Mouse (Mus musculus) left cerebral cortex, adult 2 months (tissue): ENCODE results near the gene Ttc21a. TPM values are rescaled to one million over a fixed set of nuclear protein-coding genes. Genes with fewer than 3 reads are reported as not detected.

ENCODE experiments used
- DNase-seq, 2 experiments: peaks; one replicate each; pipeline ENCODE4 v3.0.0; 2021 to 2022; ENCODE audit warnings: low spot score in 2 of 2, mixed read lengths in 1 of 2; ENCODE audit errors: extremely low spot score in 1 of 2
- H3K27ac ChIP-seq: fragments of 200-600 bp; 2 replicates; pipeline ENCODE4 v1.8.1; 2022
- H3K4me3 ChIP-seq: fragments of 200-600 bp; 2 replicates; pipeline ENCODE4 v1.8.1; 2022
- CTCF ChIP-seq: fragments of 200-600 bp; IDR thresholded peaks from 2 replicates; pipeline ENCODE4 v1.8.1; 2022; ENCODE audit warnings: antibody characterized with exemption, mild to moderate bottlenecking, moderate library complexity
- intact Hi-C: fragments of 180-260 bp; cut with DNase I; formaldehyde crosslinking; loops from one replicate; pipeline ENCODE4 v1.15.1; 2025
- total RNA-seq, 2 experiments: library from RNA; stranded (reverse); gene quantifications; 2 replicates each; pipeline ENCODE4 v1.2.3; 2021

The Ttc21a gene
- total RNA-seq, 2 experiments from 2014 or later = 0.45 to 0.77 TPM

DNA sequence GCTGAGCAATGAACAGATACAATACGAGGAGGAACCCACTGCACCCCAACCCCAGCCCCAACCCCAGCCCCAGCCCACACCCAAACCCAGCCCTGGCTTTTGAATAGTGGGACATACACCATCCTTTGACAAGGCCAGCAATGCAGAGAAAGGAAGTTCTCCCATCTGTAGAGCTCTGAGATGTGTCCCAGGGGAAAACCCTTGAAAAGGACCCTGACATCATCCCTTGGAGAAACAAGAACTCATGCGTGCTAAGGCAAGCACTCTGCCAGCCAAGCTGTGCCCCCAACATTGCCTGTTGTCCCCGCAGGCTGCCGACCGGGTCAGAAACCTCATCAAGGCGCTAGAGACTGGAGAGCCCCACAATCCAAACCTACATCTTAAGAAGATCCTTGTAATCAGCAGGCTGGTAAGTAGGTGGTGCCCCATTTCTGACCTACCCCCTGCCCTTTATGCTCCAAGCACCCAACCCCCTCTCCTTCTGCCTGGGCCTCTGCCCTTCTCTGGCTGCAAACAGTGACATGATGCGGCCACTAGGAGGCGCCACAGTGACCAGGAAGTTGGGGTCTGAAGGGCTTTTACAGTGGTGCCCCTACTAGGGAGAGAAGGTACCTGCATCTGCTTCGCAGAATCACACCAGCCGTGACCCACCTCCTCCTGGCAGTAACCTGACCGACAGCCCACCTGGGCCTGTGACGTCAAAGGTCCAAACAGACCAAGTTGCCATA is 7.9 kb downstream of the Ttc21a start:
- intact Hi-C loops = no loop called here
- no peak for DNase-seq
- H3K4me3 ChIP-seq = no peak overlapping the region
- peak; percentile 48 for TF ChIP-seq CTCF
- H3K27ac ChIP-seq = no peak overlapping the region

DNA sequence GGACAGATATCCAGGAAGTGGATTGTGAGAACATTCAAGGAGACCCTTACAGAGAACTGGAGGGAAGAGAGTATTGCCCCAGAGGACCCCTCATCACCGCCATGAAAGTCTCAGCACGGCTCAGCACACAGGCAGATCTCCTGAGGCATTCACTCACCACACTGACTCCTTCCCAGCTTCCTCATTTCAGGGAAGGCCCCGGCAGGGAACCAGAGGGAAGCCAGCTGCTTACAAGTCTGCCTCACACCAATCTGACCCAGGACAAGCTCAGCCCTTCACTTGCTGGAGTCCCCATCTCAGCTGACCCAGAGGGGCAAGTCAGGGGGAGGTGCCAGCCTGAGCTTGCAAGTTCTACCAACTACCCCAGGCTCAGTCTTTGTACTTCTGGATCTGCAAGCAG is 11.4 kb downstream of the Ttc21a start:
- TF ChIP-seq CTCF = no peak
- no peak overlapping the region for H3K27ac ChIP-seq
- no peak overlapping the region for H3K4me3 ChIP-seq
- DNase-seq = no peak
- intact Hi-C loops = no loop called here

DNA sequence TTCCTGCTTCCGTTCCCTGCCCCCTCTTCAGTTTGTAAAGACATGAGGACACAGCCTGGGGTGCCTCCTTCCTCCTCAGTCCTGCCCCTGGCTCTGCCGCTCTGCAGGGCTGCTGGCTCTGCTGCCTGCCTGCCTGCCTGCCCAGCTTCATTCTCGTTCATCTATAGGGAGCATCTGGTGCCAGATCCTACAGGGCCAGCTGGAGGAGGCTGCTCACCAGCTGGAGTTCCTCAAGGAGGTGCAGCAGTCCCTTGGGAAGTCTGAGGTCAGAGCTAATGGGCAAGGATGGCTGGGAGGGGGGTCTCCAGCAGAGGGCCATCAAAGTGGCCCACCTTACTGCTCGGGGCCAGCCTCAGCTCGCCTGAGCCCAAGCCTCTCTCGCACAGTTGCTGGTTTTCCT is 13.0 kb downstream of the Ttc21a start:
- intact Hi-C loops = loop anchor here (5.0 kb wide), 1 partner anchor 132 kb away; no protein-coding TSS in a partner anchor
- H3K4me3 ChIP-seq = no peak overlapping the region
- DNase-seq = no peak
- H3K27ac ChIP-seq = no peak overlapping the region
- TF ChIP-seq CTCF = no peak

DNA sequence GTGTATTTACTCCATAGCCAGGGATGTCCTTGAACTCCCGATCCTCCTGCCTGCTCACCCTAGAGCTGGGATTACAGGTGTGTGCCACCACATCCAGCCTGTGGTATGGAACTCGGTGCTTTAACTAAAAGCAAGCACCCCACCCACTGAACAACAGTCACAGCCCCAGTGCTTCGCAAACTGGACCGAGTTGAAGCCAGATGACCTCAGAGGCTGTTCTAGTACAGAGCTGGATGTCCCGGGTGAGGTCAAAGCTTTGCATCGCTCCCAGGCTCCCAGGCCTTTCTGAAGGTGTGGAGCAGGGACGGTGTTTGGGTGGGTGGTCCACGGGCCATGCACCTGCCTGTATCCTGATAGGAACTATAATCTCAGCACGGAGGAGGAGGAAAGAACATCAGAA is 14.0 kb downstream of the Ttc21a start:
- intact Hi-C loops = loop anchor here (5.0 kb wide), 1 partner anchor 131 kb away; no protein-coding TSS in a partner anchor
- DNase-seq = no peak
- H3K4me3 ChIP-seq = no peak overlapping the region
- no peak for TF ChIP-seq CTCF
- H3K27ac ChIP-seq = no peak overlapping the region

DNA sequence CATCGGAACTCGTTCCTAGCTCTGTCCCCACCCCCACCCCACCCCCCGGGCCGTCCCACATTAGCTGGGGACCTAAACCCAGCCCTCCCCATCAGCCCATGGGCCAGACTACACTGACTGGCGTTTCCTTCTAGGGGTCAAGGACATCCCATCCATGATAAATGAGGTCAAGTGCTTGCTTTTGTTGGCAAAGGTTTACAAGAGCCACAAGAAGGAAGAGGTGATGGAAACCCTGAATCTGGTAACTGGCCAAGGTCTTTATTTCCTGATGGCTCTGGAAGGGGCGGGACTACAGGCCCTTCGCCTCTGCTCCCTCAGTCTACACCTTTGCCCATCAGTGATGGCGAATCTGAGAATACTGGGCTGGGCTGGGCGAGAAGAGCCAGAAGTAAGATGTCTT is 21.4 kb downstream of the Ttc21a start:
- no peak overlapping the region for H3K4me3 ChIP-seq
- intact Hi-C loops = no loop called here
- no peak for TF ChIP-seq CTCF
- no peak overlapping the region for H3K27ac ChIP-seq
- no peak for DNase-seq

DNA sequence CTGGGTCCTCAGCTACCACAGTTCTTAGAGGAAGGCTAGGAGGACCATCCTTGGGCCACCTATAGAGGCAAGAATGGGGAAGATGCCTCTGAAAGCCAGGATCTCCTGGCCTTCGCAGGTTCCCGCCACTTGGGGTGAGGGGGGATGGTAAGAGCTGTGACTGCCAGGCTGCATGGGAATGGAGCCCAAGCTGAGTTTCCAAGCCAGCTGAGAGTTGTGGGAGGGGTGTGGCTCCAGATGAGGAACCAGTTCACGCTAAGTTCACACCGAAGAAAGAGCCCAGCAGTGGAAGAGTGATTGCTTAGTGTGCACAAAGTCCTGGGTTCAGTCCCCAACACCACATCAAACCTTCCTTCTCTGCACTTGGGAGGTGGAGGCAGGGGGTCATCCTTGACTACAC is 24.8 kb downstream of the Ttc21a start:
- intact Hi-C loops = no loop called here
- no peak for DNase-seq
- Histone ChIP-seq H3K4me3 (no peak overlapping the region), H3K27ac (no peak overlapping the region)
- TF ChIP-seq CTCF = no peak

DNA sequence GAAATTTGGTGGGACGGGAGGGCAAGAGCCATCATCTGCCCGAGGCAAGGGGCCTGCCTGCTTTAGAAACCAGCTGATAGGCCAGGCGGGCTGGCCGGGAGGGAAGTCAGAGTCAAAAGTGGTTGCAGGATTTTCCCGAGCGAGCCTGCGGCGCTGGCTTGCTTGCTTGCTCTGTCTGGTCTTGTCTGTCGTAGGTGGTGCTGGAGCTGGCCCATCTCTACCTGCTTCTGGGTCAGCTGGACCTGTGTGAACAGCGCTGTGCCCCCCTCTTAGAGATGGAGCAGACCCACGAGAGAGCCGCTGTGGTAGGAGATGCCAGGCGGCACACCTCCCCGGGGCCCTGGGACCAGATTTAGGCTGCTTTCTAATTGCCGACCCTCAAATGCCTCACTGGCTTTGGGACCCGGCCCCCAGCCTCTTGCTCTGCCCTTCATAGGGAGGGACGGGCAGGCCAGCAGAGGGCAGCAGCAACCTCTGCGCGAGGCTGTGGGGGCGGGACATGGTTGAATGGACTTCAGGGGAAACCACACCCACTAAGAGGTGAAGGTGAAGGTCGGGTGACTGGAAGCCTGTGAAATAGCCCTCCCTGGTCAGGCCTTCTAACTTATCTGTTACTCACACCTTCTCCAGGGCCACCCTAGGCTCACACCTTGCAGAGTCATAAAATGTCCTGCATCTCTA is 25.7 kb downstream of the Ttc21a start:
- no peak overlapping the region for H3K4me3 ChIP-seq
- no peak overlapping the region for H3K27ac ChIP-seq
- peak; percentile 71 for TF ChIP-seq CTCF
- no peak for DNase-seq
- intact Hi-C loops = loop anchor here (1.0 kb wide), 1 partner anchor 48 kb away; no protein-coding TSS in a partner anchor

DNA sequence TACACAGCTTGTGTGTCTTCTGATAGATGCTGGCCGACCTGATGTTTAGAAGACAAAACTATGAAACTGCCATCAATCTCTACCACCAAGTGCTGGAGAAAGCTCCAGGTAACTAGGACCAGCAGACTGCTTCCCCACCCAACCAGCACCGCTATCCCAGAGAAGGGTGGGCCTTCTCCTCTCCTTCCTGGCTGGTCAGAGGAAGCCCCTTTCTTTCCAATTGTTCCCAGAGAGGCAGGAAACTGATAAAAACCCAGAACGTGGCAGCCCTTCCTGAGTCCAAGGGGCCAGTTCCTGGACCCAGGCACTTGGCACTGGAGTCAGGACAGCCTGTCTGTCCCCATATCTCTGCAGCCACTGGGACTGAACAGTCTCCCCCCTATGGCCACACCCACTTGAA is 26.8 kb downstream of the Ttc21a start:
- TF ChIP-seq CTCF = no peak
- Histone ChIP-seq H3K4me3 (no peak overlapping the region), H3K27ac (no peak overlapping the region)
- intact Hi-C loops = no loop called here
- no peak for DNase-seq

DNA sequence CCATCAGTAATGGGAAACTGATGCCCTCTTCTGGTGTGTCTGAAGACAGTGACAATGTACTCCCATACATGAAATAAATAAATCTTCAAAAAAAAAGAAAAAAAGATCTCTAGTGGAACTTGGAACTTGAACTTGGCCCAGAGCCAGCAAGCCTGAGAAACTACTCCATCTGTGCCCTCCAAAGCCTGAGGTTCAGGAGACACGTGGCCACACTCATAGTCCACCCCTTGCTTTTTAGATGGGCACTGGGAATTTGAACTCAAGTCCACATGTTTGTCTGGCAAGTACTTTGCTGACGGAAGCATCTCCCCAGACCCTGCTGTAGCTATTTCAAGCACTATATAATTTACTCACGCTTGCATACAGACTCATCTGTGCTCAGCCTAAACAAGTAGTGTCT is 27.8 kb downstream of the Ttc21a start:
- DNase-seq = no peak
- H3K27ac ChIP-seq = no peak overlapping the region
- no peak for TF ChIP-seq CTCF
- H3K4me3 ChIP-seq = no peak overlapping the region
- intact Hi-C loops = no loop called here

DNA sequence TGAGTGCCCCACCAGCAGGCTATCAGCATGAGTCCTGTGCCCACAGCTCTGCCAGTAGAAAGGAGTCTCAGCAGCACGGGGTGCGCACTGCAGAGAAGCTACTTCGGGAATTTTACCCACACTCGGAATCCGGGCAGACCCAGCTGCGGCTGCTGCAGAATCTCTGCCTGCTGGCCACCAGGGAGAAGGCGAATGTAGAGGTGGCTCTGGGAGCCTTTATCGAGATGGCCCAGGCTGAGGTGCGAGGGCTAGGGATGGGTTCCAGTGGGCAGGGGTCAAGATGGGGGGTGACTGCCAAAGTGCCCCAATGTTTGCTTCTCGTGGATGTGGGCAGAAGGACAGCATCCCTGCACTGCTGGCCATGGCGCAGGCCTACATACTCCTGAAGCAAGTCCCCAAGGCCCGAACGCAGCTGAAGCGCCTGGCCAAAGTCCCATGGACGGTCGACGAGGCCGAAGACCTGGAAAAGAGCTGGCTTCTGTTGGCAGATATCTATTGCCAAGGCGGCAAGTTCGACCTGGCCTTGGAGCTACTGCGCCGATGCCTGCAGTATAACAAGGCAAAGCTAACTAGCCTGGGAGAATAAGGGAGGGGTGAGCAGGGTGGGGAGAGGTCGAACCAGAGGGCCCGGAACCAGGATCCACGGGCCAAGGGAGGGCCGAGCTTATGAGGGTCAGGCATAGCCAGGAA is 29.0 kb downstream of the Ttc21a start:
- DNase-seq = no peak
- Histone ChIP-seq H3K4me3 (no peak overlapping the region), H3K27ac (no peak overlapping the region)
- intact Hi-C loops = no loop called here
- no peak for TF ChIP-seq CTCF

DNA sequence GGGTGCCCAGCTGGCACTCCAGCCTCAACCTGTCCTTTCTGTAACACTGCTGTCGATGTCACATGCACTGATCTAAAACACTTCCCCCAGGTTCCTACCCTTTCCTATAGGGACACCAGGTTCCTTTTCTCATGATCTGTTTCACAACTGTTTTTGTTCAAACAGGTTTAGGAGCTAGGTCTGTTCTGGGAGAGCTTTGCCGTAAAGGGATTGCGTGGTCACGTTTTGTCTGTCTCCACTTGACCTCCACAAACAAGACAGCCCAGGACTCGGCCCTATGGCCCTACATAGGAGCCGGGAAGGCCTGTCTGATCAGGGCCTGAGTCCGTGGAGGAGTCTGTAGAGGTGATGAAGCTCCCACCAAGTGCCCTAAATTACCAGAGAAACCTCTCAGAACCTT is 32.4 kb downstream of the Ttc21a start:
- intact Hi-C loops = no loop called here

DNA sequence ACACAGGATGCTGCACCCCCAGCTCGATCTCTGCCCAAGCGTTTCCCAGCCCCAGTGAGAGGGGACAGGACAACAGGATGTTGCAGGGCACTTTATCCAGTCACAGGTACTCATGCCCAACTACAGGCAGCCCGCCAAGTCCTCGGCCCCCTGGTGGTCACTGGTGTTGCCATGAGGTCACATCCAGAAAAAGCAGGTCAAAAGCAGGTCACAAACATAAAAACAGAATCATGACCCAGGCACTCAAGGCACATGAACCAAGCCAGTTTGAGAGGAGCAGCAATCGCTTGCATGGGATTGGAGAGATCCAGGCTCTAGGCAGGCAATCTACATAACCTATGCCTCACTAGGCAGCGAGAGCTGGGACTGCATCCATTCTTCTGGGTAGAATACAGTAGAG is 32.8 kb downstream of the Ttc21a start:
- H3K27ac ChIP-seq = no peak overlapping the region
- no peak for DNase-seq
- TF ChIP-seq CTCF = peak; percentile 28
- no peak overlapping the region for H3K4me3 ChIP-seq
- intact Hi-C loops = no loop called here

More for the DNA sequence above, 32.4 kb downstream of the Ttc21a start:
- no peak for DNase-seq
- Histone ChIP-seq H3K4me3 (no peak overlapping the region), H3K27ac (no peak overlapping the region)
- TF ChIP-seq CTCF = no peak
